Mouse (Mus musculus): ENCODE measurements around the gene Krt76.

- no peak for TF ChIP-seq CEBPB (IDR thresholded peaks at IDR 0.05; ENCODE audit: low read depth)
- no peak for TF ChIP-seq CTCF (IDR thresholded peaks at IDR 0.05; ENCODE audit: control insufficient read depth, insufficient read depth, insufficient read length)
- TF ChIP-seq MAX (IDR thresholded peaks at IDR 0.05) = no peak
- TF ChIP-seq USF1 (IDR thresholded peaks at IDR 0.05; ENCODE audit: low read depth) = no peak
- no peak for TF ChIP-seq MYOD1 (IDR thresholded peaks at IDR 0.05; ENCODE audit: control insufficient read depth, insufficient read length, low read depth)
- no peak for TF ChIP-seq MYOG (IDR thresholded peaks at IDR 0.05; ENCODE audit: control insufficient read depth, extremely low read depth, insufficient read length)
Observed at GRCm38 (mm10) chr15:101924635-101925034, 31.9 kb upstream of the Krt76 start, which contains the start of gene Krt4.

Data from C2C12 (cell line).